Mouse (Mus musculus) cerebral cortex, adult 2 months (tissue): Measurements from ENCODE around the gene Kcnn1.

Experiments
- WGBS: fragments of 180-500 bp; shearing (Covaris S2); methylation state at CpG from one replicate; pipeline ENCODE4 v1.1.7; 2018; 5-methylcytosine and 5-hydroxymethylcytosine counted together

Kcnn1 gene

DNA sequence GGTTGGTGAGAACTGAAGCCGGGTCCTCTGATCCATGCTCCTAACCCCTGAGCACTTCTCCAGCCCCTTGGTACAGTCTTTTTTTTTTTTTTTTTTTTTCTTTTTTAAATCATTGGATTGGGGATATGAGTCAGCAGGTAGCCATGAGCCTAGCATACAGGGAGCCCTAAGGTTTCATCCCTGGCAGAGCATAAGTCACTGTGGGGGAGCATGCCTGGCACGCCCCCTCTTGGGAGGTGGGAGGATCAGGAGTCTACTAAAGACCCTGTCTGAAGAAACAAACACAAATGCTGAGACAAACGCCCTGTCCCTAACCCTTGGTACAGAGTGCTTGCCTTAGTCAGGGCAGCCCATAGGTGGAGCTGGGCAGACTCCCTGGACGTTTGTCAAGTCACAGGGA lies 51.0 kb downstream of the Kcnn1 start:
- WGBS, result 67% methylated on average over 4 of the region's 4 CpGs

DNA sequence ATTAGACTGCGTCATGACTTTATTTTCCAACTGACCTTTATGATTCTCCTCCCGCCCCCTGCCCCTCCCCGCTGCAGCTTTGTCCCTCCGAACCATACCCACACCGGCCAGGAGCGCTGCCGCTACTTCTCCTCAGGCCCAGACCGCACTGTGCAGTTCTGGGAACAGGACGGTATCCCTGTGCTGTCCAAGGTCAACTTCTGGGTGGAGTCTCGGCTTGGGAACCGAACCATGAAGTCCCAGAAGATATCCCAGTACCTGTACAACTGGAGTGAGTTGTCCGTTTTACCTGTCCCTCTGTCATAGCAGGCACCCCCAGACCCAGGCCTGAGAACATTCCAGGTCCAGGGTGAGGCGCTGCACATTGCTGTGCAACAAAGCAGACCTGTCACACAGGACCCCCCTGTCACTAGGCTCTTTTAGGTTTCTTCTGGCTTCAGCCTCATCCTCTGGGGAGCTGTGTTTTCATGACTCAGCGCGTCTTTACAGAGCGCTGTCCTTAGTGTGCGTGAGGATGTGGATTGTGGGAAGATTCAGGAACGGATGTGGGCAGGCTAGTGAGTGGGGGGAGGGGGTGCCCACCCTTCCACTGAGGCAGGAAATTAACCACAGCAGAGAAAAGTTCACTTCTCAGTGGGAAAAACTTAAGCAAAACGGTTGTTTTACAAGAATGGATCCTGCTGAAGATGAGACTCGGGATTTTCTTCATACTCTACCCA lies 51.9 kb downstream of the Kcnn1 start:
- WGBS, result 78% methylated on average over 20 of the region's 20 CpGs

DNA sequence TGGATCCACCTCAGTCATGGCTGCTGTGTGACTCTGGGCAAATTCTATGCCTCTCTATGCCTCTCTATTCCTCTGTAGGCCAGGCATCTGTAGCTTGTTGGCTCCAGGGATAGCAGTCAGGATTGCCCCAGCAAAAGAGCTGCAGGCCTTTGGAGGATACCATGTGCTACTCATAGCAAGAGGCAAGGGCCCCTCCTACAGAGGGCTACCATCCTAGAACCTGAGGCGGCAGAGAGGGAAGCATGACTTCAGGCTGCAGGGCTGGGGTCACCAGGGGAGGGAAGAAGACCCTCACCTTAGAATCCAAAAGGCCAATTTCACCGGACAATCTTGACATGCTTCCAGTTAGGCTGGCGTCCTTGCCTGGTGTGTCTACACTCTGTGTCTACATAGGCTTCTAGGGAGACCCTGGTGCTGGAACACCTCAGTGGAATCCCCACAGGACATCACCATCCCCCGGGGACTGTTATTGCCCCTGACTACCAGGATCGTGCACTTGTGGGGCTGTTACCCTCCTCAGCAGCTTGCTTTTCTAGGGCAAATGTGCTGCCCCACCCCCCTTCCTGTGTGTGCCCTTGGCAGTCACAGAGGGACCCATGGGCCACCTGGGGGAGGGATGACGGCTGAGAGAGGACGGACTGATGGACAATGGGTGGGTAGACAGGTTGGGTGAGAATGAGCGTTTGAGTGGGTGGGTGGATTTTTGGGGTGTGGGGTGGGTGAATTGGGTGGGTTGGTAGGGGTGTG lies 53.9 kb downstream of the Kcnn1 start:
- WGBS, result 73% methylated on average over 8 of the region's 8 CpGs

DNA sequence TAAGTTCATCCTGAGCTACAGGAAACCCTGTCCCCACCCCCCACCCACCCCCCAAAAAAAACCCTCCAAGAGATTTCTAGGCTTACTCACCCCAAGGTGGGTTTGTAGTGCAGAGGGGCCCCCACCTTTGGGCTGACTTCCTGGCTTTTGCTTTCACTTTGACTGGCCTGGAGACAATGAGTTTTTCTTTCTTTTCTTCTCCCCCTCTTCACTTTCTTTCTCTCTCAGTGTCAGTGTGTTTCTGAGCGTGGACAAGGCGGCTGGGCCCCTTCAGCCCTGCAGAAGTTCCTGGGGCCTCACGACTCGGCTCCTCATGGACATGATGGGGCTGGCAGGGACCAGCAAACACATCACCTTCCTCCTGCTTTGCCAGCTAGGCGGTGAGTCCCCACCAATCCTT lies 54.8 kb downstream of the Kcnn1 start, which contains the start of gene Il12rb1:
Gene Il12rb1 (plus strand): TSS at position 211 of the 400 bp plus-strand sequence.
- 86% methylated on average over 5 of the region's 5 CpGs for whole genome bisulfite sequencing

DNA sequence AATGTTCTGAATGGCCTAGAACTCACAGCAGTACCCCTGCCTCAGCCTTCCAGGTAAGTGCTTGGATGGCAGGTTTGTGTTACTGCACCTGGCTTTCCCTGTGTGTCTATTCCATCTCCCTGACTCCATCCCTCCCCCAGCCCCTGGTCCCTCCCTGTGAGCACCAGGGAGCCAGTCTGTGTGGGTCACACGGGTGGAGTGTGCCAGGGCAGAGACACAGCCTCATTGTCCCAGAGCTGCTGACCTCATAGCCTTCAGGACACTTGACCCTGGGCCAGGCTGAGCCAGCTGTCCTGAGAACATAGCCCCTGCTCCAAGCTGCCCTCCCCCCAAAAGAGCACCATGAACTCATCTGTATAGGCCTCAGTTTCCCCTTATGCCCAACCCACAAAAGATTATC lies 55.8 kb downstream of the Kcnn1 start:
- 48% methylated on average over 1 of the region's 1 CpGs for WGBS

DNA sequence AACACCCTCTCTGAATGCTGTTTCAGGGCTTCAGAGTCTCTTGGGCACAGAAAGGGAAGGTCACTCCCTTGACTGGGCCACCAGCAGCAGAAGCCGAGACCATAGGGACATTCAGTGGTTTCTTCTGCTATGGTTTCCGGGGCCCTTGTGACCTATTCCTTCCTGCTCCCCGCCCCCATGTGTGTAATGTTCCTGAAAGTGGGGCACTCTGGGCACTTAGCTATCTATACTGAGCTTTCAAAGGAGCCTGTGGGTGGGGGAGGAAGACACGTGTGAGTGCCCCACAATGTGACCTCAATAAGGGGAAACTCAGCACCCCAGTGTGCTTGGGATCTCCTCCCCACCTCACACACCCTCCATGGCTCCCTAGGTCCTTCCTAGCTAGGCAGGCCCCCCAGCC lies 56.5 kb downstream of the Kcnn1 start:
- WGBS, result 73% methylated on average over 4 of the region's 4 CpGs

DNA sequence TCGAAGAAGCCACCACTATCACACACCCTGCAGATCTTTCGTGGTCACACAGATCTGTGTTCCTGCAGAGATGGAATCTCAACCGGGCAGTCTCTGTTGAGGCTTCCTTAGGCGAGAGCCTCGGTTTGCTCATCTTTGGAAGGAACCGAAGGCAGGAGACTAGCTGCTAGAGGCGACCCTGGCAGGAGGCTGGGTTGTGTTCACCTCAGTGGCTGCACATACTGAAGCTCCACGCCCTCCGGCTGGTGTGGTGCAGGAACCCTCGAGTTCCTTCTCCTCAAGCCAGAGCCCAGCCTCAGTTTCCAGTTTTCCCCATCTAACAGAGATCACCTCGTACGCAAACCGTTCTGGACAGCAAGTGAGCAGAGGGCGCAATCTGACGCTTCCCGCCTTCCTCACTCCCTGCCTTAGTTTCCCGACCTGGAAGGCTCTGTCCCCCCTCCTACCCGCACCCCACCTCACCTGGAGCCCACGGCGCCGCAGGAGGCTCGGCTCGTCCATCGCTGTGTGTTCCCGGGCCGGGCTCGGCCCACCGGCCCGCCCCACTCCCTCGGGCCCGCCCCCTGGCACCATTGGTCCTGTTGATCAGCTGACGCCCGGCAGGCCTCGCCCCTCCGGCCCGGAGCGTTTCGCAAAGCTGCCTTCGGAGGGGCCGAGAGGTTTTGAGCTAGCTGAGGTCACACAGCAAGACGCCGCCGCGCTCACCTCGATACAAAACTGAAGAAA lies 58.4 kb downstream of the Kcnn1 start, which contains the start of gene Mast3:
Gene Mast3 (minus strand): TSS at position 574 of the 726 bp plus-strand sequence.
- WGBS, result 1% methylated on average over 45 of the region's 45 CpGs

DNA sequence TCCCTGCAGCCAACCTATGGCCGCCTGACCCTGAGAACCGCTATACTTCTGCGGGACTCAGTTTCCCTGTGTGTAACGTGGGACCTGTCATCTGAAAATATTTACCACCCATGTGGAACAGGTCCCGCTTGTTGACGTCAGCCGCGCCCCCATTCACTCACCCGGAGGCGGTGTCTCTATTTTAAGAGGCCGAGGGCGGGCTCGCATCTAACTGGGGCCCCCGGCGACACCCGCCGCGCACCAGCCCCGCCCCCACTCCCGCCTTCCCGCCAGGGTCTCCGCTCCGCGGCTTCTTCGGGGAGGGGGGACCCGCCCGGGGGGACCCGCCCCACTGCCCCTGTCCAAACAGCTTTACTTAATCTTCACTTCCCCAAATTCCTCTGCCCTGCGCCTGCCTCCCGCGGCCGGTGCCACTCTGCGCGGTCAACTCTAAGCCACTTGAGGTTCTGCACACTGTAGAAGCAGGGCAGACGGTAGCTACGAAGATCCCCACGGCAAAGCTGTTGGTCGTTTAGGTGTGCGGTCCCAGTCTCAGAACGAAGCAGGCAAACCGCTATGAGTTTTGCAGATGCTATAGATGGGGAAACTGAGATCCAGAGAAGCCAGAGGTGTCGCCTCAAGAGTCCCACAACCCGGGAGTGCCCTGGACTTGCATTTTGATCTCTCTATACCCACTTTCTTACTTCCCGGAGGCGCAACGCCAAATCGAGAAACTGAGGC lies 59.1 kb downstream of the Kcnn1 start:
- 2% methylated on average over 47 of the region's 47 CpGs for WGBS

DNA sequence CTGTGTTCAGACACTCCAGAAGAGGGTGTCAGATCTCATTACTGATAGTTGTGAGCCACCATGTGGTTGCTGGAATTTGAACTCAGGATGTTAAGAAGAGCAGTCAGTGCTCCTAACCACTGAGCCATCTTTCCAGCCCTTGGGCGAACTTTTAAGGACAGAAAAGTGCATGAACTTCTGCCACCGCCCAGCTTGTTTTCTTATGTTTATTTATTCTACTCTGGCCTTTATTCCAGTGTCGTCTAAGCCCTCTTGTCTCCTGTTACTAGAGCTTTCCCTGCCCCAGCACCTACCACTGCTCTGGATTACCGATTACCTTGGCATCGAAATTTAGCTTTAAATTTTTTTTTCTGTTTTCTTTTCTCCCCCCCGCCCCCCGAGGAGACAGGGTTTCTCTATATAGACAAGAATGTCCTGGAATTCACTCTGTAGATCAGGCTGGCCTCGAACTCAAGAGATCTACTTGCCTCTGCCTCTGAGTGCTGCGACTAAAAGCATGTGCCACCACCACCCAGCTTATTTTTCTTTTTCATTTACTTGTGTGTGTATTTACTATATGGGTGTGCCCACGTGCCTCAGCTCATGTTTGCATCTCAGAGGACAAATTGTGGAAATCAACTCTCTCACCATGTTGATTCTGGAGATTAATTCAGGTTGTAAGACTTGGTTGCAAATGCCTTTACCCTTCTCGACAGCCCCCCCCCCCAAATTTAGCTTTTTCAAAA lies 60.1 kb downstream of the Kcnn1 start:
- WGBS, result 55% methylated on average over 11 of the region's 11 CpGs

DNA sequence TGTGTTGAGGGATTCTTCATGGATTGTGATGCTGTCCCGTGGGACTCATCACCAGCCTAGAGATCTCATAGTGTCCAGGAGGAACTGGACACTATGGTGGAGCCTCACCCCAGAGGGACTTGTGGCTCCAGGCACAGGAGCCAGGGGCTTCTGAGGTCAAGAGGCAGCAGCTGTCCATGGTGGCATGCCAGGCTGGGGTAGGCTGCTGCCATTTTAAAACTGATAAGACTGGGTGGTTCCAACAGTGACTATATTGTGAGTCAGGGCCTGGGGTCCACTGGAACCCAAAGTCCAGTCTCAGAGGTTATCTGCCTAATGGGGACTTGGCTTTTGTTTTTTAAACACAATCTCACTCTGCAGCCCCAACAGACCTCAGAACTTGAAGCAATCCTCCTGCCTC lies 61.2 kb downstream of the Kcnn1 start:
- WGBS, result 59% methylated on average over 1 of the region's 1 CpGs

DNA sequence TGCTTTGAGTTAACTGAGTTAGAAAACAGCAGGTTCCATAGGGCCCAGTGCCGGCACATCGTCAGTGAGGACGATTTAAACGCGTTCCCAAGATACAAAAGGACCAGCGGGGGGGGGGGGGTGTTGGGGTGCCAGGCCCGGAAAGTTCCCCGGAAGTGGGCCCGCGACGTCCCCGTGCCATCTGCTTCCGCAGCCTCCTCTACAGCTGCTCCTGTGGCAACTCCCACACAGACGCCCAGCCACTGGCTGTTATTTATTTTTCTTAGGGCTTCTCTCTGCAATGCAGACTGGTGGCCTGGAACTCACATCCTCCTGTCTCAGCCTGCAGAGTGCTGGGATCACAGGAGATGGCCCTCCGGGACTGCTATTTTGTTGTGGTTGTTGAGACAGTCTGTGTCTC lies 61.9 kb downstream of the Kcnn1 start:
- 11% methylated on average over 15 of the region's 15 CpGs for WGBS

DNA sequence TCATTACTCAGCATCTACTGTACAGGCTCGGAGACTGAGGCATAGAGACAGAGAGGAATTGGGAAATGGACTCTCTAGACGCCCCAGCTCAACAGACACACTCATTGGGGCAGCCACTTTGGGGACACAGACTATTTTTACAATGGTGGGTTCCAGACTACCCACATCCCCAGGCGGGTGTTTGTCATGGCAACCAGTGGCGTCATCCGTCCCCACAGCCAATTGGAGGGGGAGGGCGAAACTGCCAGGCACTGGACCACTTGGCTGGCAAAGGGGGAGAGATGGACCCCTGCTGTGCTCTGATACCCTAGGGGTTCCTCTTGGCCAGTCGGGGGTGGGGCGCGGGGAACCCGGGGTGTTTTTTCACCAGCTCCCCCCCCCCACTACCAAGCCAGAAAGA lies 62.4 kb downstream of the Kcnn1 start:
- 47% methylated on average over 10 of the region's 10 CpGs for WGBS

DNA sequence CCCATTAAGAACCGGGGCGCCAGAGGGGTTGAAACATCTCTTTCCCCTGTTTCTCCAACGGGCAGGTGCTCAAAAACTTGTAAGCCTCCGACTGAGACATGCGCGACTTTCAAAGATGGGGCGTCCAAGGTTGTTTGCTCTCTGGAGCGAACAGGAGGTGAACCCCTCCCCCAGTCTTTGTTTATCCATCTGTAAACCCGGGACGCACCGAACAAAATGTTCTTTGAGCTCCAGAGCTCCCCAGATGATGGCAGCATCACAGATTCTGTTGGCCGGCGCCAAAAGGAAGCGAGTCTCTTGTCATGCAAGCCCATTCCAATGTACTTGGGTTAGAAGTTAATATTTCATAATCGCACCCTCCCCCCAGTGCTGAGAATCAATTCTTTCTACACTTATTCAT lies 64.8 kb downstream of the Kcnn1 start:
- 10% methylated on average over 15 of the region's 15 CpGs for WGBS

DNA sequence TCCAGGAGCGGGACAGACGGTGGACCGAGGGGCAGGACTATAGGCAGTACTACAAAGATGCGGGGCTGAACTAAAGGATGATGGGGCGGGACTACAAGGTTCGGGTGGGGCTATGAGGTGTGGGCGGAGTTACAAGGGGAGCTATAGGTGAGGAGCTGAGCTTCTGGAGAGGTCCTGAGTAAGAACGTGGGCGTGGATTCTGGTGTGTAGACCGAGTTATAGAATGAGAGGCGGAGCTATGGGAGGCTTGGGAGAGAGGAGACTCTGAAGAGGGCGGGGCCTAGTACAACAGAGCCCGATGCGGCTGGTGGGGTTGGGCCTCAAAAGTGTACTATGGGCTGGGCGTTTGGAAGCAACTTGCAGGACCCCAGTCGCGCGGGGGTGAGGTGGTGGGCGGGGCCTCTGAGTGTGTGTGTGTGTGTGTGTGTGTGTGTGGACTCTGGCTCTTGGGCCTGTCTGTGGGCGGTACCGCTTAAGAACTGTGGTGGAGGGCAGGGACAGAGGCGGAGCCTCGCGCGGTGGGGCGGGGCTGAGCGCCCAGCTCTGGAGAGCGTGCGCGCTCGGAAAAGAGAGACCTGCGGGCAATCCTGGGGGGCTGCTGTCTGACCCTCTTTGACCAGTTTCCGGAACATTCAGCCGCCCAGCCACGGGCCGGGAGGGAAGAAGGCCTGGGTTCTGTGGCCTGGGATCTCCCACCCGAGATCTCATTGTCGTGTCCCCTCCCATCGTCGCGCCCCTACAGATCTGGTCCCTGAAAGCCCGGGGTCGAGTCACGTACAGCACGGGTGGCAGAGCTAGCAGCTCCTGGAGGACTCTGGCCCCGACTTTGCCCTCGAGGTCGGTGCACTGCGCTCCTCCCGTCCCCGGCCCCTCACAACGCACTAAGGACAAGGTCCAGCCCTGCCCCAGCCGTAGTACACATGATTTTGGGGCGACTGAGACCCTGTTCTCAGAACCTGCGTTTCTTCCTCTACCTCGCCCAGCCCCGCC lies 65.7 kb downstream of the Kcnn1 start:
- under 1% methylated on average over 53 of the region's 57 CpGs for WGBS

DNA sequence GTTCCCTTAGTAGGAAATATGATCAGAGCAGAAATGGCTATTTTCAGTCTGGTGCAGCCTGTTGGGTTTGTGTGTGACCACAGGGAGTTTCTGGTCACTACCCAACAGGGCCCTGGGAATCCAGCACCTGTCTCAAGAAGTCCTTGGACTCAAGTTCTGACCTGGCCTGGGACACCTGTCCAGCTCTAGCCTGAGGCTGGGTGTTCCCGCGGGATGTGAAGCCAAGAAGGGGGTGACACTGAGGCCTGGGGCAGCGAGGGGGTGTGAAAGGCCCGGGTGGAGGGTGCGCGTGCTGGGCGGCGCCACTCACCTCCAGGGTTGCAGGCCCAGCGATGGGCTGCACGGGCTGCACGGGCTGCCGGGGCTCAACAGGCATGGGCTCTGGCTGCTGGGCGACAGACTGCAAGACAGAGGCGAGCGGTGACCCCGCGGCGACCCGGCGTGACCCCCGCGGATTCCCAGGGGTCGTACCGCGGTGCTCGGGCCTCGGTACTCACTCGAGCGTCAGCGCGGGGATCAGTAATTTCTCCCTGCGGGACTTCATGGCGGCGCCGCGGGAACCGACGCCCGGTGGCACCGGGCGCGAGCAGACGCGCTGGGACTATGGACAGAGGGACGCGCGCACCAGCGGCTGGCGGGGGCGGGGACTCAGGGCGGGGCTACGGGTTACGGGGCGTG lies 66.5 kb downstream of the Kcnn1 start:
- WGBS, result 4% methylated on average over 54 of the region's 54 CpGs

DNA sequence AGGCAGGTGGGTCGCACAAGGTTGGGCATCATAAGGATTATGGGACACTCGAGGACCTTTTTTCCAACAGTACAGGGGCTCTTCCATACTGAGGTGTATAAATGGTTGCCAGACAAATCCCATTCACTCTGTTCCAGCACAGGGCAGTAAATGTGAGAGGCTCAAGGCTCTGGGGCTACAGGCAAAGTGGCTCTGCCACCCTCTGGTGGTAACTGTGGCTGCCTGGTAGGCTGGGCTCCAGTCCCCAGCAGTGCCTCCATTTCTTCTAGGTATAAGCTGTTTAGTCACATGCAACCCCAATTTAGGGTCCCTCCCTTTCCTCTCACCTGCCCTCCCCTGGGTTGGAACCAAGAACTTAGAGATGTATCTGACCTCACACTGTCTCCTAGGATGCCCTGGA lies 67.7 kb downstream of the Kcnn1 start:
- 83% methylated on average over 2 of the region's 2 CpGs for WGBS

DNA sequence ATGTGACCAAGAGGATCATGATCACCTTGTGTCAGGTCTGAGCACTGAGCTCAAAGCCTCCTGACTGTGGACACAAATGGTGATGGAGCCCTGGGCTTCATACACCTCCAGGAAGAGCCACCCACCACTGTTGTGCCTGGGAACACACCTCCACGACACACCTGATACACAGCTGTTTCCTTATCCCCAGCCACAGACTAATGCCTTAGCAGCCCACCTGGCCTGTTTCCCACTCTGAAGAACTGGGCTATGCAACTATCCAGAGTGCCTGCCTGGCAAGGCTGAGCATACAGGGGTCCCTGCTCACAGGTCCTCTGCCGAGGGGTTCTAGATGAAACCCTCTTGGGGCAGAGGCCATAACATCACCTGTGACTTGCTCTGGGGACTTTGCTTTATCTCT lies 68.8 kb downstream of the Kcnn1 start:
- 77% methylated on average over 2 of the region's 2 CpGs for WGBS

DNA sequence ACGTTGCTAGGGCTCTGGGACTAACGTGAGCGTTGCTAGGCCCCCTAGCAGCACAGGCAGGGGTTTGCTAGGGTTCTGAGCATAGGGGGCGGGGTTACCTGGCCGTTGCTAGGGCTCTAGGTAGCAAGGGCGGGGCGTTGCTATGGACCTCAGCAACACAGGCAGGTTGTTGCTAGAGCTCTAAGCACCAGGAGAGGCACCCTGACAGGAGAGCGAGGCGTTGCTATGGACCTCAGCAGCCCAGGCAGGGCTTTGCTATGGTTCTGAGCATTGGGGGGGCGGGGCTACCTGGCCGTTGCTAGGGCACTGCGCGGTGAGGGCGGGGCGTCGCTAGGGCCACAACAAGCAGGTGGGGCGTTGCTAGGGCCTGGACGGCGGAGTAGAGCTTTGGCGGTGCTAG lies 70.4 kb downstream of the Kcnn1 start:
- WGBS, result under 1% methylated on average over 20 of the region's 20 CpGs
